Mouse (Mus musculus) c-Kit-positive CD71-positive TER-119-positive erythroid progenitor cells, embryonic 14.5 days (primary cell): ENCODE measurements around the gene Zfp446.

Source experiments
- DNase-seq: peaks from one replicate; pipeline ENCODE4 v3.0.0-alpha.2; 2013; ENCODE audit warnings: low spot score

Zfp446 gene

GRCm38 (mm10) chr7:12987409-12988189 is 10.0 kb downstream of the Zfp446 start:
- DNase-seq: peak; percentile 63

- peak; percentile 74 for DNase-seq
These were observed 14.6 kb downstream of the Zfp446 start for GRCm38 (mm10) chr7:12992222-12992621.

- no peak for DNase-seq
These were observed 15.5 kb downstream of the Zfp446 start for GRCm38 (mm10) chr7:12993148-12993547.

GRCm38 (mm10) chr7:12995862-12996261 is 18.2 kb downstream of the Zfp446 start:
- DNase-seq: no peak

- no peak for DNase-seq
These were observed 19.6 kb downstream of the Zfp446 start for GRCm38 (mm10) chr7:12997230-12997629.

GRCm38 (mm10) chr7:12998053-12998452 is 20.4 kb downstream of the Zfp446 start, which contains the start of gene Slc27a5:
TSS of gene Slc27a5 (minus strand) at chr7:12998192.
- DNase-seq: no peak

GRCm38 (mm10) chr7:12998851-12999250 is 21.2 kb downstream of the Zfp446 start, which contains the start of gene Trim28:
TSS of gene Trim28 (plus strand) at chr7:12999114.
- no peak for DNase-seq

- DNase-seq: no peak
These were observed 23.9 kb downstream of the Zfp446 start for GRCm38 (mm10) chr7:13001584-13001983.

- DNase-seq: no peak
These were observed 25.7 kb downstream of the Zfp446 start for GRCm38 (mm10) chr7:13003380-13003779.

- DNase-seq: no peak
These were observed 28.4 kb downstream of the Zfp446 start for GRCm38 (mm10) chr7:13006011-13006410.

GRCm38 (mm10) chr7:13006531-13006930 is 28.9 kb downstream of the Zfp446 start:
- DNase-seq: no peak

GRCm38 (mm10) chr7:13007341-13008092 is 29.9 kb downstream of the Zfp446 start:
- DNase-seq: no peak

GRCm38 (mm10) chr7:13009143-13010004 is 31.7 kb downstream of the Zfp446 start:
- peak; percentile 90 for DNase-seq

- no peak for DNase-seq
These were observed 32.6 kb downstream of the Zfp446 start, which contains the start of gene Zbtb45 for GRCm38 (mm10) chr7:13010005-13010908. TSS of gene Zbtb45 (minus strand) at chr7:13010034.

GRCm38 (mm10) chr7:13013671-13014070 is 36.0 kb downstream of the Zfp446 start:
- DNase-seq: no peak

- no peak for DNase-seq
These were observed 36.7 kb downstream of the Zfp446 start for GRCm38 (mm10) chr7:13014275-13014839.

- no peak for DNase-seq
These were observed 37.6 kb downstream of the Zfp446 start for GRCm38 (mm10) chr7:13015217-13015616.

- DNase-seq: no peak
These were observed 45.3 kb downstream of the Zfp446 start for GRCm38 (mm10) chr7:13022773-13023535.

GRCm38 (mm10) chr7:13023928-13024731 is 46.5 kb downstream of the Zfp446 start:
- peak; percentile 87 for DNase-seq
